Mouse (Mus musculus) embryonic facial prominence, embryonic 13.5 days (tissue): ENCODE data around the gene Pnkd. TPM values are rescaled to one million over a fixed set of nuclear protein-coding genes. Genes with fewer than 3 reads are reported as not detected.

Source experiments
- ATAC-seq: fragments of 200-750 bp; cut with Nextera tagmentation; 2 replicates; pipeline ENCODE4 v1.8.0; 2017; ENCODE audit warnings: low read depth; ENCODE audit not compliant: insufficient number of reproducible peaks, insufficient read depth, low FRiP score, low TSS enrichment
- H3K27ac ChIP-seq: fragments of 300-500 bp; sonication (generic); 2 replicates; pipeline ENCODE4 v1.5.1; 2015; ENCODE audit warnings: moderate library complexity, mild to moderate bottlenecking, inconsistent platforms
- H3K27me3 ChIP-seq: fragments of 300-500 bp; sonication (generic); 2 replicates; pipeline ENCODE4 v1.6.1; 2015; ENCODE audit warnings: mild to moderate bottlenecking, inconsistent platforms
- H3K36me3 ChIP-seq: fragments of 300-500 bp; sonication (generic); 2 replicates; pipeline ENCODE4 v1.6.1; 2015; ENCODE audit warnings: mild to moderate bottlenecking, inconsistent platforms
- H3K4me1 ChIP-seq: fragments of 300-500 bp; sonication (generic); 2 replicates; pipeline ENCODE4 v1.6.1; 2015; ENCODE audit warnings: inconsistent platforms
- H3K4me2 ChIP-seq: fragments of 300-500 bp; sonication (generic); 2 replicates; pipeline ENCODE4 v1.6.1; 2015; ENCODE audit warnings: moderate library complexity, mild to moderate bottlenecking, inconsistent platforms
- H3K4me3 ChIP-seq: fragments of 300-500 bp; sonication (generic); 2 replicates; pipeline ENCODE4 v1.5.1; 2015; ENCODE audit warnings: mild to moderate bottlenecking, inconsistent platforms
- H3K9ac ChIP-seq: fragments of 300-500 bp; sonication (generic); 2 replicates; pipeline ENCODE4 v1.6.1; 2015; ENCODE audit warnings: mild to moderate bottlenecking, inconsistent platforms
- H3K9me3 ChIP-seq: fragments of 300-500 bp; sonication (generic); 2 replicates; pipeline ENCODE4 v1.6.1; 2016; ENCODE audit warnings: inconsistent platforms
- WGBS: fragments of 180-500 bp; shearing (Covaris S2); methylation state at CpG from one replicate; pipeline ENCODE4 v1.1.7; 2015; ENCODE audit warnings: mixed read lengths; 5-methylcytosine and 5-hydroxymethylcytosine counted together
- polyA plus RNA-seq: library from polyadenylated mRNA; unstranded; fragments of >200 nt; fragmentation: Nextera tagmentation; extraction: Ambion mirVana; gene quantifications from 2 replicates; pipeline ENCODE4 v1.2.1, GENCODE M21; 2015

The Pnkd gene
- polyA plus RNA-seq, 1 experiment from 2014 or later: 112 TPM

GRCm38 (mm10) chr1:74249331-74249980 lies 35.3 kb upstream of the Pnkd start:
- Histone ChIP-seq H3K9ac (no peak overlapping the region), H3K9me3 (no peaks in the 10 kb centered on the region), H3K27ac (peak overlapping the region; percentile 58), H3K4me1 (peaks cover 6% of the 10 kb centered on the region), H3K27me3 (no peaks in the 10 kb centered on the region), H3K4me2 (no peak overlapping the region), H3K4me3 (no peak overlapping the region), H3K36me3 (peaks cover 62% of the 10 kb centered on the region)
- no peak for ATAC-seq
- WGBS: 74% methylated on average over 5 of the region's 5 CpGs

- H3K9ac ChIP-seq: no peak overlapping the region
- no peak overlapping the region for H3K4me2 ChIP-seq
- no peak overlapping the region for H3K27ac ChIP-seq
- peaks cover 68% of the 10 kb centered on the region for H3K36me3 ChIP-seq
- H3K4me3 ChIP-seq: no peak overlapping the region
- no peak for ATAC-seq
- 87% methylated on average over 4 of the region's 4 CpGs for WGBS
- no peaks in the 10 kb centered on the region for H3K27me3 ChIP-seq
- peaks cover 6% of the 10 kb centered on the region for H3K4me1 ChIP-seq
- H3K9me3 ChIP-seq: no peaks in the 10 kb centered on the region
Measured at GRCm38 (mm10) chr1:74250096-74250495, 34.6 kb upstream of the Pnkd start.

GRCm38 (mm10) chr1:74255704-74256345 lies 28.9 kb upstream of the Pnkd start:
- Histone ChIP-seq H3K36me3 (peaks cover 89% of the 10 kb centered on the region), H3K4me3 (no peak overlapping the region)
- 95% methylated on average over 8 of the region's 8 CpGs for WGBS

GRCm38 (mm10) chr1:74256782-74257181 lies 27.9 kb upstream of the Pnkd start:
- Histone ChIP-seq H3K9me3 (no peaks in the 10 kb centered on the region), H3K9ac (no peak overlapping the region), H3K27me3 (no peaks in the 10 kb centered on the region), H3K4me2 (no peak overlapping the region), H3K4me1 (no peaks in the 10 kb centered on the region), H3K4me3 (no peak overlapping the region), H3K27ac (no peak overlapping the region), H3K36me3 (peaks cover 87% of the 10 kb centered on the region)
- WGBS: 74% methylated on average over 4 of the region's 4 CpGs
- no peak for ATAC-seq

More at GRCm38 (mm10) chr1:74255704-74256345, 28.9 kb upstream of the Pnkd start:
- H3K27ac ChIP-seq: no peak overlapping the region
- no peak overlapping the region for H3K4me2 ChIP-seq
- no peaks in the 10 kb centered on the region for H3K27me3 ChIP-seq
- no peaks in the 10 kb centered on the region for H3K9me3 ChIP-seq
- H3K4me1 ChIP-seq: no peaks in the 10 kb centered on the region
- no peak for ATAC-seq
- no peak overlapping the region for H3K9ac ChIP-seq

GRCm38 (mm10) chr1:74262510-74262909 lies 22.2 kb upstream of the Pnkd start:
- Histone ChIP-seq H3K4me2 (no peak overlapping the region), H3K4me3 (no peak overlapping the region), H3K4me1 (no peaks in the 10 kb centered on the region), H3K9ac (no peak overlapping the region), H3K9me3 (no peaks in the 10 kb centered on the region), H3K36me3 (peaks cover 92% of the 10 kb centered on the region), H3K27me3 (no peaks in the 10 kb centered on the region), H3K27ac (no peak overlapping the region)
- ATAC-seq: no peak
- 83% methylated on average over 6 of the region's 6 CpGs for WGBS

GRCm38 (mm10) chr1:74268750-74269149 lies 16.0 kb upstream of the Pnkd start:
- Histone ChIP-seq H3K4me1 (no peaks in the 10 kb centered on the region), H3K9me3 (no peaks in the 10 kb centered on the region), H3K4me2 (no peak overlapping the region), H3K27me3 (no peaks in the 10 kb centered on the region), H3K4me3 (no peak overlapping the region), H3K9ac (no peak overlapping the region), H3K36me3 (peaks cover 54% of the 10 kb centered on the region), H3K27ac (no peak overlapping the region)
- WGBS: 87% methylated on average over 8 of the region's 8 CpGs
- no peak for ATAC-seq

- no peak for ATAC-seq
- Histone ChIP-seq H3K4me1 (peaks cover 14% of the 10 kb centered on the region), H3K9me3 (no peaks in the 10 kb centered on the region), H3K4me2 (no peak overlapping the region), H3K27me3 (no peaks in the 10 kb centered on the region), H3K36me3 (peaks cover 25% of the 10 kb centered on the region), H3K9ac (no peak overlapping the region), H3K4me3 (no peak overlapping the region), H3K27ac (no peak overlapping the region)
- WGBS: 81% methylated on average over 4 of the region's 4 CpGs
Measured at GRCm38 (mm10) chr1:74271659-74272058, 13.1 kb upstream of the Pnkd start.

GRCm38 (mm10) chr1:74275015-74275414 lies 9.7 kb upstream of the Pnkd start:
- H3K4me2 ChIP-seq: peak overlapping the region; percentile 28
- 12% methylated on average over 9 of the region's 9 CpGs for WGBS
- ATAC-seq: no peak

GRCm38 (mm10) chr1:74277041-74277440 lies 7.7 kb upstream of the Pnkd start:
- Histone ChIP-seq H3K9me3 (no peaks in the 10 kb centered on the region), H3K4me2 (no peak overlapping the region), H3K4me1 (peaks cover 18% of the 10 kb centered on the region), H3K27me3 (no peaks in the 10 kb centered on the region), H3K36me3 (peaks cover 37% of the 10 kb centered on the region), H3K27ac (no peak overlapping the region), H3K4me3 (no peak overlapping the region), H3K9ac (no peak overlapping the region)
- WGBS: 65% methylated on average over 6 of the region's 6 CpGs
- no peak for ATAC-seq

More at GRCm38 (mm10) chr1:74275015-74275414, 9.7 kb upstream of the Pnkd start:
- Histone ChIP-seq H3K9me3 (no peaks in the 10 kb centered on the region), H3K4me3 (no peak overlapping the region), H3K27ac (no peak overlapping the region), H3K9ac (0 out of 2 replicates have a peak overlapping the region, but pooled peaks have one; percentile 32), H3K36me3 (peaks cover 16% of the 10 kb centered on the region), H3K4me1 (peaks cover 18% of the 10 kb centered on the region), H3K27me3 (no peaks in the 10 kb centered on the region)

GRCm38 (mm10) chr1:74277883-74278537 lies 6.7 kb upstream of the Pnkd start:
- Histone ChIP-seq H3K9me3 (no peaks in the 10 kb centered on the region), H3K4me1 (peaks cover 22% of the 10 kb centered on the region), H3K4me2 (no peak overlapping the region), H3K27me3 (no peaks in the 10 kb centered on the region), H3K9ac (0 out of 2 replicates have a peak overlapping the region, but pooled peaks have one; percentile 16), H3K36me3 (peaks cover 46% of the 10 kb centered on the region), H3K4me3 (no peak overlapping the region), H3K27ac (no peak overlapping the region)
- ATAC-seq: no peak
- 61% methylated on average over 8 of the region's 8 CpGs for WGBS

- H3K36me3 ChIP-seq: peaks cover 49% of the 10 kb centered on the region
- peaks cover 26% of the 10 kb centered on the region for H3K4me1 ChIP-seq
- no peaks in the 10 kb centered on the region for H3K27me3 ChIP-seq
- no peak for ATAC-seq
- H3K4me2 ChIP-seq: no peak within 1 kb of the TSS
- WGBS: 92% methylated on average over 10 of the region's 10 CpGs
- 0 out of 2 replicates have a peak within 1 kb of the TSS, but pooled peaks have one; percentile 16 for H3K9ac ChIP-seq
- no peak within 1 kb of the TSS for H3K4me3 ChIP-seq
- H3K27ac ChIP-seq: no peak within 1 kb of the TSS
- no peaks in the 10 kb centered on the region for H3K9me3 ChIP-seq
Measured at GRCm38 (mm10) chr1:74278538-74278937, 6.2 kb upstream of the Pnkd start, which contains the start of gene Gpbar1. Gene Gpbar1, plus strand, starts transcription at chr1:74278550.
